Comparison of ENCODE assay signal across 8 mouse cellular contexts in genomic region chr10:59222271-59223101, GRCm38 (mm10). TPM values are rescaled to one million over a fixed set of nuclear protein-coding genes. Genes with fewer than 3 reads are reported as not detected.
DNase-seq lines count a peak whose midpoint lies in the region; ATAC-seq and TF ChIP-seq lines count a peak whose summit lies in the region.

No protein-coding gene starts in this region.

- H3K4me1 ChIP-seq in forebrain, embryonic 13.5 days: peaks cover 30% of the 10 kb centered on the region
- peaks cover 22% of the 10 kb centered on the region for H3K4me1 ChIP-seq in lung, embryonic 15.5 days
- peaks cover 32% of the 10 kb centered on the region for H3K4me1 ChIP-seq in neural tube, embryonic 15.5 days

- intact Hi-C loops in heart, postnatal 14 days (cut with DNase I): loop anchor here (5.0 kb wide), 2 partner anchors 55 kb away; no protein-coding TSS in a partner anchor

- peak overlapping the region; percentile 58 for H3K4me3 ChIP-seq in forebrain, embryonic 13.5 days
- peak overlapping the region; percentile 91 for H3K4me3 ChIP-seq in lung, embryonic 15.5 days
- H3K4me3 ChIP-seq in neural tube, embryonic 15.5 days (replicated peaks): peak overlapping the region; percentile 96

- no peaks in the 10 kb centered on the region for H3K27me3 ChIP-seq in forebrain, embryonic 13.5 days
- H3K27me3 ChIP-seq in lung, embryonic 15.5 days: no peaks in the 10 kb centered on the region
- H3K27me3 ChIP-seq in neural tube, embryonic 15.5 days (replicated peaks): no peaks in the 10 kb centered on the region

- peak overlapping the region; percentile 93 for H3K27ac ChIP-seq in forebrain, embryonic 13.5 days
- H3K27ac ChIP-seq in lung, embryonic 15.5 days: peak overlapping the region; percentile 98
- H3K27ac ChIP-seq in neural tube, embryonic 15.5 days (replicated peaks): peak overlapping the region; percentile 95

- no peak for TF ChIP-seq POLR2A in brain, embryonic 14.5 days (IDR thresholded peaks at IDR 0.05; ENCODE audit: borderline replicate concordance, extremely low read depth, insufficient read depth, insufficient read length, poor library complexity, severe bottlenecking)

- peak overlapping the region; percentile 100 for H3K4me2 ChIP-seq in forebrain, embryonic 13.5 days
- H3K4me2 ChIP-seq in lung, embryonic 15.5 days: peak overlapping the region; percentile 90
- H3K4me2 ChIP-seq in neural tube, embryonic 15.5 days: peak overlapping the region; percentile 100

- no peaks in the 10 kb centered on the region for H3K9me3 ChIP-seq in forebrain, embryonic 13.5 days (replicated peaks)
- no peaks in the 10 kb centered on the region for H3K9me3 ChIP-seq in lung, embryonic 15.5 days
- no peaks in the 10 kb centered on the region for H3K9me3 ChIP-seq in neural tube, embryonic 15.5 days (replicated peaks)

- WGBS in forebrain, embryonic 13.5 days: 2% methylated on average over 49 of the region's 49 CpGs
- 1% methylated on average over 49 of the region's 49 CpGs for WGBS in lung, embryonic 15.5 days
- WGBS in neural tube, embryonic 15.5 days: 2% methylated on average over 49 of the region's 49 CpGs

- no peak for TF ChIP-seq CTCF in brain, embryonic 14.5 days (IDR thresholded peaks at IDR 0.05; ENCODE audit: borderline replicate concordance, extremely low read depth, insufficient read depth, insufficient read length)

- peak; percentile 39 for DNase-seq in Muller cell, postnatal 12 days (ENCODE audit: inconsistent ontology term)
- DNase-seq in brain, embryonic 14.5 days (ENCODE audit: low read depth): peak; percentile 51
- peak; percentile 16 to 29 for DNase-seq in heart, postnatal 14 days
- DNase-seq in kidney, postnatal 4 days: peak; percentile 39 to 58

- peak overlapping the region; percentile 86 for H3K9ac ChIP-seq in forebrain, embryonic 13.5 days
- H3K9ac ChIP-seq in lung, embryonic 15.5 days: peak overlapping the region; percentile 78
- peak overlapping the region; percentile 85 for H3K9ac ChIP-seq in neural tube, embryonic 15.5 days (replicated peaks)

- H3K36me3 ChIP-seq in forebrain, embryonic 13.5 days (ENCODE audit: poor library complexity, severe bottlenecking): no peaks in the 10 kb centered on the region
- H3K36me3 ChIP-seq in lung, embryonic 15.5 days: no peaks in the 10 kb centered on the region
- no peaks in the 10 kb centered on the region for H3K36me3 ChIP-seq in neural tube, embryonic 15.5 days

- ATAC-seq in forebrain, embryonic 13.5 days: peak; percentile 17
- ATAC-seq in lung, embryonic 15.5 days (ENCODE audit: borderline replicate concordance, extremely low read depth, low FRiP score, low TSS enrichment): peak; percentile 12; the same call in 1 of the 2 replicates
- peak; percentile 49 for ATAC-seq in neural tube, embryonic 15.5 days (ENCODE audit: low FRiP score)
- no peak; the same call in 1 of the 2 replicates for ATAC-seq in granulocyte monocyte progenitor cell, adult 5-6 weeks (replicated peaks; ENCODE audit: poor library complexity, severe bottlenecking)

RNA-seq across cellular contexts. Expression of gene Sowahc, which starts 0.7 kb away (rescaled TPM):
- polyA plus RNA-seq in brain, embryonic 14.5 days (2012; rRNA removed): 6.8 and 9.5 TPM in 2 replicates
- polyA plus RNA-seq in forebrain, embryonic 13.5 days (2015; fragmentation: Nextera tagmentation; extraction: Ambion mirVana): 12.9 and 15.1 TPM in 2 replicates
- total RNA-seq in heart, postnatal 14 days (2021): 1 to 10 TPM; 1.7 to 1.8 TPM
- 10.7 and 11.4 TPM in 2 replicates for polyA plus RNA-seq in lung, embryonic 15.5 days (2015; fragmentation: Nextera tagmentation; extraction: Ambion mirVana)
- polyA plus RNA-seq in neural tube, embryonic 15.5 days (2015; fragmentation: Nextera tagmentation; extraction: Ambion mirVana): 16.9 and 18.1 TPM in 2 replicates
- 6.9 and 8.1 TPM in 2 replicates for total RNA-seq in granulocyte monocyte progenitor cell, adult 5-6 weeks (2014; fragmentation: Nextera tagmentation)
- total RNA-seq in granulocyte monocyte progenitor cell, adult 5-6 weeks (2017): 17.2 and 19.6 TPM in 2 replicates

RNA-seq across cellular contexts. Expression of gene Sept10, which starts 0.8 kb away (rescaled TPM):
- 22.1 and 27.1 TPM in 2 replicates for polyA plus RNA-seq in brain, embryonic 14.5 days (2012; rRNA removed)
- polyA plus RNA-seq in forebrain, embryonic 13.5 days (2015; fragmentation: Nextera tagmentation; extraction: Ambion mirVana): 33.3 and 34.0 TPM in 2 replicates
- total RNA-seq in heart, postnatal 14 days (2021): 10 to 100 TPM; 20.1 to 21.1 TPM
- 68.0 and 69.9 TPM in 2 replicates for polyA plus RNA-seq in lung, embryonic 15.5 days (2015; fragmentation: Nextera tagmentation; extraction: Ambion mirVana)
- polyA plus RNA-seq in neural tube, embryonic 15.5 days (2015; fragmentation: Nextera tagmentation; extraction: Ambion mirVana): 13.0 and 17.8 TPM in 2 replicates
- 8.8 and 11.6 TPM in 2 replicates for total RNA-seq in granulocyte monocyte progenitor cell, adult 5-6 weeks (2014; fragmentation: Nextera tagmentation)
- 7.7 and 17.8 TPM in 2 replicates for total RNA-seq in granulocyte monocyte progenitor cell, adult 5-6 weeks (2017)
